Mouse (Mus musculus) heart, postnatal 25 days (tissue): ENCODE measurements around the gene U2af1l4. TPM values are rescaled to one million over a fixed set of nuclear protein-coding genes. Genes with fewer than 3 reads are reported as not detected.

Experiments used
- DNase-seq: peaks from one replicate; pipeline ENCODE4 v3.0.0; 2022; ENCODE audit warnings: low spot score
- intact Hi-C: fragments of 180-260 bp; cut with DNase I; formaldehyde crosslinking; loops from one replicate; pipeline ENCODE4 v1.15.1; 2025
- total RNA-seq, 2 experiments: library from RNA; stranded (reverse); gene quantifications; 2 replicates each; pipeline ENCODE4 v1.2.3; 2021

The U2af1l4 gene
- total RNA-seq, 2 experiments from 2014 or later: 63.7 to 66.4 TPM

DNA sequence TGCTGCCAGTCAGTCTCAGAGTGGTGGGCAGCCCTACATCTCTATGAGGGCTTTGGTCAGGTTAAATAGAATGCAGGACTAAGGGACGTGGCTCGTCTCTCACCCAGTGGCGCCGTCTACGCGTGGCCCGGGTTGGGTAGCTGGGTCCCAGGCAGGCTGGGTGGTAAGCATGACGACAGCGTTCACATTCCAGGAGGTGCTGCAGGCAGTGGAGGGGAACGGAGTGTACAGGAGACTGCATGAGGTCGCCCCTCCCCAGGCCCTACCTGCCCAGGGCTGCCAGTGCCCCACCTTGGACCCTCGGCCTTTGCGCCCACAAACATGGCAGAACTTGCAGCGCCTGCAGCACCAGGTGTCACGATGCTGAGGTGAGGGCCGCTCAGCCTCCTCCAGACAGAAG is 18.4 kb downstream of the U2af1l4 start:
- intact Hi-C loops: loop anchor here (10.0 kb wide), 1 partner anchor 373 kb away; the partner anchor contains the start of gene Usf2

DNA sequence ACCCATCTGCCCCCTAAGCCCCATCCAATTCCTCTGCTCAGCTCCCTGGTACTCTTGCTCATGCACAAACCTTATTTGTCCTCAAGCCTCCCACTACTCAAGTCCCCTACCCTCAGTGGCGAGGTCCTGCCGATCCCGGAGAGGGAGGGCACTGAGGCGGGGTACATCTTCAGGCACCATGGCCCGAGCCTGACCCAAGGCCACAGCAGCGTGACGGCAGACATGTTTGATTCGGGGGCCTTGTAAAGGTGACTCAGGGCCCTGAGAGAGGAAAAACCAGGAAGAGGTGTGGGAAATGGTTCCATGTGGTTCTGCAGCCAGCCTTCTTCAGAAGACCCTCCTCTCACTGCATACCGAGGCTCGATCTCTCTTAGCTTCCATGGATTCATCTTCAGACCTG is 21.2 kb downstream of the U2af1l4 start:
- no peak for DNase-seq
- intact Hi-C loops: loop anchor here (10.0 kb wide), 1 partner anchor 370 kb away; the partner anchor contains the start of gene Usf2

More for the DNA sequence above, 18.4 kb downstream of the U2af1l4 start:
- DNase-seq: no peak

- DNase-seq: no peak
- intact Hi-C loops: loop anchor here (5.0 to 10.0 kb wide), 2 partner anchors 82 to 370 kb away; partner anchors contain the start of gene Usf2
Observed at GRCm38 (mm10) chr7:30585170-30585569, 22.1 kb downstream of the U2af1l4 start.

DNA sequence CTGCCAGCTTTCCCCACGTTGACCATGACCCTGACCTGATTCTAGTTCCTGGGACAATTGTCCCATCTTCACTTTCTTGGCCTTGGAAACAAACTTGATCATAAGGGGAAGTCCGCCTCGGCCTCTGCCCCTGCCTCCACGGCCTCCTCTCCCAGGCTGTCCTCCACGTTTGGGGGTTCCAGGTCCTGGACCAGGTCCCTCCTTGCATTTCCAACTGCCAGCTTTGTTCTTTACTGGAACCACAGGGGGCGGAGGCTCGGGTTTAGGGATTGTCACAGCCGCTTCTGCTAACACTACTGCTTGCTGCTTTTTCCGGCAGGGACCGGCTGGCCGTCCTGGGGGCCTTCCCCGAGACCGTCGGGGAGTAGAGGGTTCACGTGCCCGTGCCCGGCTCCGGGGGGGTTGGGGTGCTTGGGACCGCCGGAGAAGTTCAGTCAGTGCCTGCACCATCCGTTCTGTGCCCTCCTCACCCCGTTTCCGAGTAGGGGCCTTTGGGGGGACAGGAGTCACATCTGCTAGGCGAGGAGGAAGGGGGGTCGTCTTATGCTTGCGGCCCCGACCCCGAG is 23.4 kb downstream of the U2af1l4 start:
- no peak for DNase-seq
- intact Hi-C loops: loop anchor here (1.0 to 10.0 kb wide), 3 partner anchors 21 to 368 kb away; partner anchors contain the start of genes Igflr1 and Usf2

DNA sequence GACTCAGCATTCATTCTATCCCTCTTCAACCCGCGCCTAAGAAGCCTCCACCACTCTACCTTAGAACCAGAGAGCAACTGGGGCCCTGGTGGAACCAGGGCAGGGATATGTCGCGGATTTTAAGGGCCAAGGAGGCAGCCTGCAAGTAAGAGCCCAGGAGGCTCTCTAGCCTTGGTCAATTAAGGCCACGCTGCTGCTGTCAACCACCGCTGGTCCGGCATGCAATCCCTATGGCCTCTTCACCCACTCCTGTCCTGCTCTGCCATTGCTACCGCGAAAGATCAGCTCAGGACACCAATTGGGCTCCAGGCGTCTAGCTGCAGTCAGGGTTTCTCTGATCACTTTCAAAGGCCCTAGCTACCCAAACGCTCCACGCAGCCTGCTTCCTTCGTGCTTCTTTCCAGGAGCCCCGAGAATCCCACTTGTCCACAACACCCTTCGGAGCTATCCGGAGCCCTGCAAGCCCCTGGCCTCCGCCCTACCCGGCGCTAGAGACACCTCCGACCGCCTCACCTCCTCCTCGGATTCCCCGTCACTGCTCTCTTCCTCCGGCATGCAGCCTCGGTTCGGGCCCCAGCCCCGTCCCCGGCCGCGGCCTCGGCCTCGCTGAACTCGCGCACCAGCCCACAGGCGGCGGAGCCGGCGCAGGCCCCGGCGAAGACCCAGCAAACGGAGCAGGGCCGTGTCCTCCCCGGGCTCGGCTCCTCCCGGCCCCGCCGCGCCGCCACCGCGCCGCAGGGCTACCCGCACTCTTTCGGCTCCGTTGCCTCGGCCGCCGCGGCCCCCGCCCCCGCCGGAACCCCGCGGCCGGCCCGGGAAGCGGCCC is 25.0 kb downstream of the U2af1l4 start:
- intact Hi-C loops: loop anchor here (5.0 to 10.0 kb wide), 2 partner anchors 79 to 367 kb away; partner anchors contain the start of gene Usf2
- peak; percentile 16 for DNase-seq

DNA sequence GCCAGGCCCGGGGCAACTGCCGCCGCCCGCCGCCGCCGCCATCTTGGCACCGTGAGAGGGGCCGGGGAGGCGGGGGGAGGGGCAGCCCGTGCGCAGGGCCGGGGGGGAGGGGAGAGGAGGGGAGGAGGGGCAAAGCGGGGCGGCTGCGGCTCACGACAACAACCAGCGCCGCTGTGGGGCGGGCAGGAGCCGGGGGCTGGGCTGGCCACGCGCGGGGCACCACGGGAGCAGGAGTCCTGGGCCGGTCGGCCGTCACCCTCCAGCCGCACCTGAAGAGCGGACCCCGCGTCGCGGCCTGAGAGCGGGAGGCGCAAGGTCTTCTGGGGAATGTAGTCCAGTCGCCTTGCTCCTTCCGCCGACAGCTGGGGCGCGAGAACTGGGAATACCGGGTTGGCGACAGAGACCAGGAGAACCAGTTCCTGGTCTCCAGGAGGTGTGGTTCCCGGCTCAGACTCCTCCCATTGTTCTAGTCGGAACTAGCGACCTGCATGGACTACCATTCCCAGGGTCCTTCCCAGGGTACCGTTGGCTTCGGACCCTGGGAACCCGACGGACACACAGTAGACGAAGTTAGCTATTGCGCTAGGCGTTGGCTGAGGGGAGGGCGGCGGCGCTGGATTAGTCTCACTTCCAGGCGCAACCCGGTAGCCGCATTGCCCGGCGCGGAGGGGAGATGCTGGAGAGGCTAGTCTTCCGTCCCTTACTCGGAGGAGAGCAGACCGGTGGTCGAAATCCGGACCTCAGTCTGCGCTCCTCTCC is 25.8 kb downstream of the U2af1l4 start, which contains the start of gene Kmt2b:
TSS of gene Kmt2b (minus strand) at position 51 of the 759 bp plus-strand sequence.
- peak; percentile 97 for DNase-seq
- intact Hi-C loops: loop anchor here (1.0 to 10.0 kb wide), 3 partner anchors 24 to 366 kb away; partner anchors contain the start of gene Usf2

- peak; percentile 63 for DNase-seq
- intact Hi-C loops: loop anchor here (1.0 to 10.0 kb wide), 5 partner anchors 15 to 365 kb away; partner anchors contain the start of genes Ffar1 and Usf2
Observed at GRCm38 (mm10) chr7:30589435-30590301, 26.6 kb downstream of the U2af1l4 start.

GRCm38 (mm10) chr7:30590927-30591604 is 28.0 kb downstream of the U2af1l4 start:
- intact Hi-C loops: loop anchor here (2.0 to 5.0 kb wide), 2 partner anchors 14 to 271 kb away; partner anchors contain the start of gene Ffar1

DNA sequence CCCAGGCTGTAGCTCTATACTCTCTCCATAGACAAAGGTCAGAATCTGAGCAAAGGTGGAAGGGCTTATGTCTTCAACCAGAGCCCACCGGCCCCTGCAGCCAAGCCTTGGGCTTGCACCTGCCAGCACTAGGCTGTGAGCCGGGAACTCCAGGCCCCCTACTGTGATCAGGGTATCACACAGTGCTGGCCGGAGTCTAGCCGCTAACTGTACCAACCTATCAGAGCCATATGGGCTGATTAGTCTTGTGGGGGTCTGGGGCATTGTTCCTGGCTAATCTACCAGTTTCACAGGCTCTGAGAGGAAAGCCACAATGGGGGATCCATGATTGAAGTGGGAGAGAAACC is 28.5 kb downstream of the U2af1l4 start:
- intact Hi-C loops: loop anchor here (2.0 to 5.0 kb wide), 2 partner anchors 13 to 271 kb away; partner anchors contain the start of gene Ffar1
- DNase-seq: no peak

More at GRCm38 (mm10) chr7:30590927-30591604, 28.0 kb downstream of the U2af1l4 start:
- no peak for DNase-seq

- intact Hi-C loops: loop anchor here (5.0 kb wide), 1 partner anchor 269 kb away; the partner anchor contains the start of gene Ffar1
- DNase-seq: no peak
Observed at GRCm38 (mm10) chr7:30592772-30593423, 29.8 kb downstream of the U2af1l4 start.

DNA sequence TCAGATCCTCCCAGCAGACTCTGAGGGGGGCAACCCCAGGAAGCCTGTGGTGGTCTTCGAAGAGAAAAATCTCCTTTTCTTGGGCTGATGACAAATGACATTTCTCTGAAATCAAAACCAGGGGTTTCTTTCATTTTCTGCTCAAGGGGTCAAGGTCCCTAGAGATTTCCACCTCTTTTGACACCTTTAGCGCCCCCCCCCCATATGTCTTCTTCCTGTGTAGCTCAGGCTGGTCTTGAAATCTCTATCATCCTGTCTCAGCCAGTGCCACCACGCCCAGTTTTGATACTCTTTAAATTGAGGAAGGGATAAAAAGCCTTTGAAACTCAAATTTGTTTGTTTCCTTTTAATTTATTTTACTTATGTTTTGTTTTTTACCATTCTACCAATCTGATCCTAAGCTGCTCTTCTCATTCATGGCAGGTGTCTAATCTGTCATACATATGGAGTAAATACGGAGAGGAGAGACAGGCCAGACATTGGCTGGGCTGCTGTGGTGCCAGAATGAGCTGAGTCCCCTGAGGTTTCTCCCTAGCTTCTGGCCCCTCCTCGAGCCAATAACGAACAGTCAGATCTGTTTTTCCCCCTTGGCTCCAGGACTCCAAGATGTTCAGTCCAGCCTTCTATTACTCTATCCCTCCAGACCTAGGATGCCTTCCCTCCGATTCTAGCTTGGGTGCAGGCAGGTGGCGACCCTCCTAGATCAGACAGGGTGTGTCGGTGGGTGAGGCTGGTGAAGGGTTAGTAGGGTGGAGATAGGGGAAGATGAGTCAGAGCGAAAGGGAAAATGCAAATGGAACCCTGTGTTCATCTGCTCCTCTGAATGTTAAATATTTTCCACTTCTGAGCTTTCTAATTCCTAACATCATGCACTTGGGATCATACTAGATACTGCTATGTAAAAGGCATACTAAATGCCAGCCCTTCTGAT is 30.7 kb downstream of the U2af1l4 start:
- no peak for DNase-seq
- intact Hi-C loops: loop anchor here (5.0 kb wide), 1 partner anchor 268 kb away; the partner anchor contains the start of gene Ffar1

GRCm38 (mm10) chr7:30594510-30595024 is 31.5 kb downstream of the U2af1l4 start:
- intact Hi-C loops: loop anchor here (5.0 kb wide), 1 partner anchor 268 kb away; the partner anchor contains the start of gene Ffar1
- no peak for DNase-seq

- no peak for DNase-seq
- intact Hi-C loops: no loop called here
Observed at GRCm38 (mm10) chr7:30596093-30596492, 33.0 kb downstream of the U2af1l4 start.

- DNase-seq: no peak
- intact Hi-C loops: no loop called here
Observed at GRCm38 (mm10) chr7:30596811-30597210, 33.7 kb downstream of the U2af1l4 start.

DNA sequence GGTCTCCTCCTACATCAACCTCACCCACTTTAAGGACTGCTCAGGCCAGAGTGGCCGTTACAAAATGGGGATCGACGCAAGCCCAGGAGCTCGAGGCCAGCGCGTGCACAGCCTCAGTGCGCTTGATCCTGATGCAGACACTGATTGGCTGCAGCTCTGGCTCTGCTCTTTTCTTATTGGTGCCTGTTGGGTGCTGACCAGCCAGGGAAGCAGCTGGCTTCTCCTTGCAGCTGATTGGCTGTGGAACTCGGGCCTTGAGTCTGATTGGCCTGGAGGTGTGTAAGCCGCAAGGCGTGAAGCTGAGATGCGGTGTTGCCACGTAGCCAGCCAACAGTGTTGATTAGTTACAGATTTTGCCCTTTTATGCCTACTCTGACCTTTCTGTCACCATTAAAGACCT is 35.7 kb downstream of the U2af1l4 start, which contains the start of gene Zbtb32:
TSS of gene Zbtb32 (minus strand) at position 124 of the 400 bp plus-strand sequence.
- DNase-seq: no peak
- intact Hi-C loops: no loop called here

DNA sequence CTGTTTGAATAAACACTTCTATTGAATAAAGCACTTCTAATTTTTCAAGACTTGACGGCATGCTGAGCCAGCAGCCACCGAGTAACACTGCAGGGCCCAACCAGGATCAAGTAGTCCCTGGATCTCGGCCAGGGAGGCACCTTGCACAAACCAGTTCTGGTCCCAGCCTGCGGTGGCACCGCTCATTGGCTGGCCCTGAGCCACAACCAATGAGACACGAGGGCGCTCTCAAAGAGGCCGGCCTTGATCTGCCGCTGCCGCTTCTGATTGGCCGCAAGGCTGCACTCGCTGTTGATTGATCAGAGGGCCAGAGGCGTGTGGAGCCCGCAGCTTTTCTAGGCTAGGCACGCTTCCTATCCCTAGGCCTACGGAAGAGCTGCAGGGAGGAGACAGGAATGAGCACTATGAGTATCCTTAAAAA is 36.8 kb downstream of the U2af1l4 start:
- intact Hi-C loops: no loop called here

More for the DNA sequence above, 36.8 kb downstream of the U2af1l4 start:
- DNase-seq: peak; percentile 70
